Mouse (Mus musculus): ENCODE results near the gene Map3k21. TPM values are rescaled to one million over a fixed set of nuclear protein-coding genes. Genes with fewer than 3 reads are reported as not detected.

The Map3k21 gene
- not detected for total RNA-seq (2023)

GRCm38 (mm10) chr8:125910365-125911228 is at the start of gene Map3k21:
Gene Map3k21, plus strand, starts transcription at chr8:125910450.

GRCm38 (mm10) chr8:125897868-125898788 is 12.1 kb upstream of the Map3k21 start, which contains the start of gene Pcnx2:
Gene Pcnx2, minus strand, starts transcription at chr8:125898317.

DNA sequence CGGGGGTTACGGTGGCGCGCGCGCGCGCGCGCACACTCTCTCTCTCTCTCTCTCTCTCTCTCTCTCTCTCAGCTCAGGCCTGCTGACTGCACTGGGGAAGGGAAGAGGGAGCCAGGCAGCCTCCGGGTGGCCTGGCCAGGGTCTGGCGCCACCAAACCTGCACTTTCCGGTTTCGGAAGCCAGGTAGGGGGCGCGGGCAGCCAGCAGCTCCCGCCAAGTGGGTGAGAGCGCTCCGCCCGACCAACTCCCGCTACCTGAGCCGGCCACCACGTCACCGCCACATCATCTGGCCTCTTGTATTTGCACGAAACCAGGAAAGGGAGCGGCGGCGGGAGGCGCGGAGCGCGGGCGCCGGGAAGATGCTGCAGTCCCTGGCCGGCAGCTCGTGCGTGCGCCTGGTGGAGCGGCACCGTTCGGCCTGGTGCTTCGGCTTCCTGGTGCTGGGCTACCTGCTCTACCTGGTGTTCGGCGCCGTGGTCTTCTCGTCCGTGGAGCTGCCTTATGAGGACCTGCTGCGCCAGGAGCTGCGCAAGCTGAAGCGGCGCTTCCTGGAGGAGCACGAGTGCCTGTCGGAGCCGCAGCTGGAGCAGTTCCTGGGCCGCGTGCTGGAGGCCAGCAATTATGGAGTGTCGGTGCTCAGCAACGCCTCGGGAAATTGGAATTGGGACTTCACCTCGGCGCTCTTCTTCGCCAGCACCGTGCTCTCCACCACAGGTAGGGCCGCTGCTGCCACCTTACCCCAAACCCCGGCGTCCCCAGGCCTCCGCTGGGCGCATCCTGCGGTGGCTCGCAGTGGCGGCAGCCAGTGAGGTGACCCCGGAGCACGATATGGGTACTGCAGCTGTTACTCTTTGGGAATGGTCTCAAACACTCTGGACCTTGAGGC is 85.1 kb downstream of the Map3k21 start, which contains the start of gene Kcnk1:
Gene Kcnk1, plus strand, starts transcription at position 70 of the 886 bp plus-strand sequence.

Other genes with a start within 250 kb of the Map3k21 start
- 1 to 10 TPM; 2.6 to 3.7 TPM for gene Map10, start 240.6 kb upstream of the Map3k21 start, total RNA-seq (2023)
- gene Ntpcr, start 180.5 kb upstream of the Map3k21 start, total RNA-seq (2023) = 10 to 100 TPM in 1 of 2 experiments, 1 to 10 TPM in 1; 9.4 to 12.1 TPM
- not detected for gene Pcnx2, start 12.1 kb upstream of the Map3k21 start, total RNA-seq (2023)
- gene Kcnk1, start 84.7 kb downstream of the Map3k21 start, total RNA-seq (2023) = under 1 TPM in 1 of 2 experiments, not detected in 1; 0.56 TPM